Mouse (Mus musculus) midbrain, embryonic 12.5 days (tissue): ENCODE results near the gene Ccdc17. TPM values are rescaled to one million over a fixed set of nuclear protein-coding genes. Genes with fewer than 3 reads are reported as not detected.

Experiments
- polyA plus RNA-seq: library from polyadenylated mRNA; unstranded; fragments of >200 nt; fragmentation: Nextera tagmentation; extraction: Ambion mirVana; gene quantifications from 2 replicates; pipeline ENCODE4 v1.2.1, GENCODE M21; 2016

Gene Ccdc17
- polyA plus RNA-seq, 1 experiment from 2014 or later: 4.6 TPM

Other genes with a start within 250 kb of the Ccdc17 start
- 37.4 and 38.8 TPM in 2 replicates for gene Mast2, start 132.5 kb upstream of the Ccdc17 start, polyA plus RNA-seq
- gene Ipp, start 89.1 kb upstream of the Ccdc17 start, polyA plus RNA-seq: 16.5 and 16.8 TPM in 2 replicates
- 27.3 and 29.1 TPM in 2 replicates for gene Tmem69, start 40.7 kb upstream of the Ccdc17 start, polyA plus RNA-seq
- 27.3 and 32.0 TPM in 2 replicates for gene Gpbp1l1, start 39.0 kb upstream of the Ccdc17 start, polyA plus RNA-seq
- 229 and 242 TPM in 2 replicates for gene Nasp, start 31.3 kb downstream of the Ccdc17 start, polyA plus RNA-seq
- 463 and 513 TPM in 2 replicates for gene Akr1a1, start 55.0 kb downstream of the Ccdc17 start, polyA plus RNA-seq
- gene Prdx1, start 88.9 kb downstream of the Ccdc17 start, polyA plus RNA-seq: 740 and 818 TPM in 2 replicates
- gene Mmachc, start 111.8 kb downstream of the Ccdc17 start, polyA plus RNA-seq: 32.0 and 35.7 TPM in 2 replicates
- gene Ccdc163, start 111.9 kb downstream of the Ccdc17 start, polyA plus RNA-seq: 27.6 and 28.9 TPM in 2 replicates
- 5.3 and 5.7 TPM in 2 replicates for gene Tesk2, start 124.3 kb downstream of the Ccdc17 start, polyA plus RNA-seq
- gene Toe1, start 211.0 kb downstream of the Ccdc17 start, polyA plus RNA-seq: 29.5 and 33.5 TPM in 2 replicates
- gene Mutyh, start 211.1 kb downstream of the Ccdc17 start, polyA plus RNA-seq: 14.9 and 17.3 TPM in 2 replicates
- 0.45 and 0.79 TPM in 2 replicates for gene Hpdl, start 225.1 kb downstream of the Ccdc17 start, polyA plus RNA-seq